Comparison of ENCODE assay signal across 20 mouse cellular contexts in genomic region chr4:153727896-153728422, GRCm38 (mm10).
DNase-seq lines count a peak whose midpoint lies in the region; ATAC-seq and TF ChIP-seq lines count a peak whose summit lies in the region.
"Had no signal": no experiment of that assay in that cellular context is flagged by ENCODE, and none has a peak within 500 bp of the region (broad histone marks: within the 10 kb centered on the region; RNA-seq: fewer than 3 reads in every experiment).

No protein-coding gene starts in this region.

- peak overlapping the region; percentile 46; the same call in 1 of the 2 replicates for H3K27ac ChIP-seq in forebrain, embryonic 12.5 days
- no peak overlapping the region for H3K27ac ChIP-seq in forebrain, postnatal 0 days (ENCODE audit: low read depth, low read length)
- 0 out of 2 replicates have a peak overlapping the region, but pooled peaks have one; percentile 38 for H3K27ac ChIP-seq in midbrain, embryonic 10.5 days (replicated peaks)
- no peak overlapping the region for H3K27ac ChIP-seq in midbrain, embryonic 14.5 days (replicated peaks; ENCODE audit: low read depth, low read length)
- H3K27ac ChIP-seq: embryonic facial prominence, embryonic 15.5 days; forebrain, embryonic 13.5 days; heart, adult 2 months; hindbrain, embryonic 12.5 days; hindbrain, postnatal 0 days had no signal

- no peaks in the 10 kb centered on the region for H3K9me3 ChIP-seq in forebrain, embryonic 12.5 days
- H3K9me3 ChIP-seq in forebrain, postnatal 0 days (ENCODE audit: low read length): no peaks in the 10 kb centered on the region
- H3K9me3 ChIP-seq in midbrain, embryonic 10.5 days (replicated peaks): no peaks in the 10 kb centered on the region
- no peaks in the 10 kb centered on the region for H3K9me3 ChIP-seq in midbrain, embryonic 14.5 days (ENCODE audit: control insufficient read depth, low read length)
- H3K9me3 ChIP-seq: embryonic facial prominence, embryonic 15.5 days; forebrain, embryonic 13.5 days; heart, embryonic 12.5 days; hindbrain, embryonic 12.5 days had no signal

- H3K9ac ChIP-seq in forebrain, embryonic 12.5 days: no peak overlapping the region
- H3K9ac ChIP-seq in forebrain, postnatal 0 days: no peak overlapping the region
- H3K9ac ChIP-seq in midbrain, embryonic 14.5 days (replicated peaks; ENCODE audit: low read length): no peak overlapping the region
- H3K9ac ChIP-seq: embryonic facial prominence, embryonic 15.5 days; forebrain, embryonic 13.5 days; heart, embryonic 12.5 days; hindbrain, embryonic 12.5 days had no signal

- H3K4me2 ChIP-seq in forebrain, embryonic 12.5 days: no peak overlapping the region
- H3K4me2 ChIP-seq in forebrain, postnatal 0 days (ENCODE audit: low read depth): no peak overlapping the region
- no peak overlapping the region for H3K4me2 ChIP-seq in midbrain, embryonic 14.5 days (ENCODE audit: low read length)
- H3K4me2 ChIP-seq: embryonic facial prominence, embryonic 15.5 days; forebrain, embryonic 13.5 days; heart, embryonic 12.5 days; hindbrain, embryonic 12.5 days had no signal

- H3K27me3 ChIP-seq in forebrain, embryonic 12.5 days: peaks cover 14% of the 10 kb centered on the region; the same call in 1 of the 2 replicates
- H3K27me3 ChIP-seq in forebrain, postnatal 0 days (ENCODE audit: insufficient read depth, low read length): no peaks in the 10 kb centered on the region
- H3K27me3 ChIP-seq in midbrain, embryonic 10.5 days (ENCODE audit: low read depth, poor library complexity, severe bottlenecking): peaks cover 51% of the 10 kb centered on the region
- 0 out of 2 replicates have a peak, but pooled peaks cover 4% of the 10 kb centered on the region for H3K27me3 ChIP-seq in midbrain, embryonic 14.5 days (ENCODE audit: control insufficient read depth, insufficient read depth, low read length)
- H3K27me3 ChIP-seq: embryonic facial prominence, embryonic 15.5 days; heart, embryonic 12.5 days had no signal

- DNase-seq in forebrain, postnatal 0 days: no peak
- DNase-seq in midbrain, embryonic 10.5 days (ENCODE audit: low spot score): peak; percentile 51
- DNase-seq in midbrain, embryonic 14.5 days: no peak
- peak; percentile 42 for DNase-seq in embryo, embryonic 11 days
- no peak for DNase-seq in Muller cell, postnatal 12 days (ENCODE audit: inconsistent ontology term)
- DNase-seq in spleen, adult 18-20 months: no peak
- DNase-seq: adrenal gland, adult 8-10 months; adrenal gland, postnatal 36 days; cerebellum, adult 2 months; cerebellum, postnatal 10 days; gastrocnemius, postnatal 10 days; heart, adult 2 months had no signal

- H3K4me3 ChIP-seq in forebrain, embryonic 12.5 days (replicated peaks): no peak overlapping the region
- no peak overlapping the region for H3K4me3 ChIP-seq in forebrain, postnatal 0 days (ENCODE audit: low read depth, low read length)
- H3K4me3 ChIP-seq in midbrain, embryonic 10.5 days: no peak overlapping the region
- no peak overlapping the region for H3K4me3 ChIP-seq in midbrain, embryonic 14.5 days (replicated peaks; ENCODE audit: low read depth, low read length)
- H3K4me3 ChIP-seq: embryonic facial prominence, embryonic 15.5 days; erythroblast, embryonic 14.5 days; forebrain, embryonic 13.5 days; heart, adult 2 months; heart, embryonic 12.5 days; hindbrain, embryonic 12.5 days had no signal

- 46% methylated on average over 10 of the region's 10 CpGs for WGBS in forebrain, embryonic 12.5 days
- WGBS in forebrain, postnatal 0 days: 39% methylated on average over 10 of the region's 10 CpGs
- 46% methylated on average over 10 of the region's 10 CpGs for WGBS in midbrain, embryonic 10.5 days
- WGBS in midbrain, embryonic 14.5 days: 28% methylated on average over 10 of the region's 10 CpGs

- no peak for TF ChIP-seq CTCF in forebrain, postnatal 0 days (IDR thresholded peaks at IDR 0.05; ENCODE audit: low read depth)

- ATAC-seq in forebrain, embryonic 12.5 days (ENCODE audit: low FRiP score): no peak
- no peak for ATAC-seq in forebrain, postnatal 0 days
- ATAC-seq in midbrain, embryonic 14.5 days (ENCODE audit: low FRiP score, low TSS enrichment): no peak
- peak; percentile 29; the same call in 1 of the 2 replicates for ATAC-seq in megakaryocyte progenitor cell, adult 5-6 weeks (replicated peaks; ENCODE audit: poor library complexity)
- ATAC-seq: forebrain, embryonic 13.5 days; hindbrain, postnatal 0 days had no signal

- no peaks in the 10 kb centered on the region for H3K36me3 ChIP-seq in forebrain, embryonic 12.5 days (replicated peaks)
- no peaks in the 10 kb centered on the region for H3K36me3 ChIP-seq in forebrain, postnatal 0 days (ENCODE audit: insufficient read depth)
- no peaks in the 10 kb centered on the region for H3K36me3 ChIP-seq in midbrain, embryonic 10.5 days
- H3K36me3 ChIP-seq in midbrain, embryonic 14.5 days (ENCODE audit: control insufficient read depth, insufficient read depth, low read length): no peaks in the 10 kb centered on the region
- H3K36me3 ChIP-seq: embryonic facial prominence, embryonic 15.5 days; heart, embryonic 12.5 days; hindbrain, embryonic 12.5 days had no signal

- H3K4me1 ChIP-seq in forebrain, embryonic 12.5 days: peaks cover 10% of the 10 kb centered on the region
- H3K4me1 ChIP-seq in forebrain, postnatal 0 days (ENCODE audit: insufficient read depth): no peaks in the 10 kb centered on the region
- peaks cover 36% of the 10 kb centered on the region for H3K4me1 ChIP-seq in midbrain, embryonic 10.5 days
- no peaks in the 10 kb centered on the region; the same call in 1 of the 2 replicates for H3K4me1 ChIP-seq in midbrain, embryonic 14.5 days (ENCODE audit: control insufficient read depth, insufficient read depth, low read length)
- H3K4me1 ChIP-seq: embryonic facial prominence, embryonic 15.5 days; heart, embryonic 12.5 days had no signal

Comparison
In these comparisons a context has a peak if more than half of its experiments do, and no peak if none do; other contexts are left out.
1. H3K27ac ChIP-seq: peak in forebrain, embryonic 12.5 days (single experiment) and midbrain, embryonic 10.5 days (single experiment); none in forebrain, postnatal 0 days (single experiment) and midbrain, embryonic 14.5 days (single experiment).
2. DNase-seq: peak in midbrain, embryonic 10.5 days (single experiment) and embryo, embryonic 11 days (single experiment); none in forebrain, postnatal 0 days (single experiment), midbrain, embryonic 14.5 days (single experiment), Muller cell, postnatal 12 days (single experiment) and spleen, adult 18-20 months (0 of 2).